Mouse (Mus musculus) kidney, embryonic 16.5 days (tissue): ENCODE measurements around the gene Fam133b. TPM values are rescaled to one million over a fixed set of nuclear protein-coding genes. Genes with fewer than 3 reads are reported as not detected.
A peak's percentile ranks its signal among the peaks of the same experiment; 100 is the strongest.
"Not testable (repeated sequence)": the region's sequence is repeated elsewhere in the genome, so short reads cannot be mapped to it uniquely, and the experiment has no call there.

Experiments
- ATAC-seq: fragments of 200-750 bp; cut with Nextera tagmentation; 2 replicates; pipeline ENCODE4 v1.8.0; 2017; ENCODE audit warnings: moderate TSS enrichment; ENCODE audit not compliant: low FRiP score, low TSS enrichment
- H3K27ac ChIP-seq: fragments of 300-500 bp; sonication (generic); 2 replicates; pipeline ENCODE4 v1.5.1; 2014; ENCODE audit warnings: low read length
- H3K27me3 ChIP-seq: fragments of 300-500 bp; sonication (generic); 2 replicates; pipeline ENCODE4 v1.6.1; 2014; ENCODE audit warnings: low read length, control low read depth, mixed read lengths; ENCODE audit not compliant: insufficient read depth
- H3K36me3 ChIP-seq: fragments of 300-500 bp; sonication (generic); 2 replicates; pipeline ENCODE4 v1.6.1; 2014; ENCODE audit warnings: low read length, control low read depth, mixed read lengths; ENCODE audit not compliant: insufficient read depth
- H3K4me1 ChIP-seq: fragments of 300-500 bp; sonication (generic); 2 replicates; pipeline ENCODE4 v1.6.1; 2014; ENCODE audit warnings: low read length, control low read depth, mixed read lengths; ENCODE audit not compliant: insufficient read depth
- H3K4me2 ChIP-seq: fragments of 300-500 bp; sonication (generic); replicated peaks from 2 replicates; pipeline ENCODE4 v1.6.1; 2014; ENCODE audit warnings: low read depth, low read length
- H3K4me3 ChIP-seq: fragments of 300-500 bp; sonication (generic); 2 replicates; pipeline ENCODE4 v1.5.1; 2014; ENCODE audit warnings: mild to moderate bottlenecking, low read length
- H3K9ac ChIP-seq: fragments of 300-500 bp; sonication (generic); replicated peaks from 2 replicates; pipeline ENCODE4 v1.6.1; 2014; ENCODE audit warnings: low read length
- H3K9me3 ChIP-seq: fragments of 300-500 bp; sonication (generic); 2 replicates; pipeline ENCODE4 v1.6.1; 2016; ENCODE audit warnings: low read length, control low read depth
- WGBS: fragments of 180-500 bp; shearing (Covaris S2); extraction: QIAGEN DNeasy Blood & Tissue Kit; methylation state at CpG from one replicate; pipeline ENCODE4 v1.1.7; 2014; 5-methylcytosine and 5-hydroxymethylcytosine counted together
- polyA plus RNA-seq: library from polyadenylated mRNA; unstranded; fragments of >200 nt; fragmentation: Nextera tagmentation; extraction: Ambion mirVana; gene quantifications from 2 replicates; pipeline ENCODE4 v1.2.1, GENCODE M21; 2015

Fam133b gene
- polyA plus RNA-seq, 1 experiment from 2014 or later: 25.2 TPM

GRCm38 (mm10) chr5:3595693-3596398 lies 52.2 kb downstream of the Fam133b start, which contains the start of gene Pex1:
Gene Pex1 (plus strand): TSS chr5:3596066.
- no peaks in the 10 kb centered on the region for H3K27me3 ChIP-seq
- peak within 1 kb of the TSS; percentile 78 for H3K27ac ChIP-seq
- WGBS: under 1% methylated on average over 50 of the region's 50 CpGs

DNA sequence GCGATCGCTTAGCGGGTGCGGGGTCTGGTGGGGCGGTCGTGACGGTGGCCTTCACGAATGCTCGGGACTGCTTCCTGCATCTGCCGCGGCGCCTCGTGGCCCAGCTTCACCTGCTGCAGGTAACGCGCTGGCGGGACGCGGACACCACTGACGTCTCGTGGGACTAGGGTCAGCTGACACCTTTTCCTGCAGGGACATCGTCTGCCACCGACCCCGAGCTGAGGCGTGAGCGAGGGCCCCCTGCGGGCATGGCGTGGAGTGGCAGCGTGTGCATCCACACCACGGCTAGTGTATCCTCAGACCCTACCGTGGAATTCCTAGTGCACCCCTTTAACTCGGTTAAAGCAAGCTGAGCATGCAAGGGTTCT lies 52.8 kb downstream of the Fam133b start, which contains the start of gene Rbm48:
Gene Rbm48 (minus strand): TSS at position 187 of the 368 bp plus-strand sequence.
- Histone ChIP-seq H3K4me3 (peak within 1 kb of the TSS; percentile 87), H3K36me3 (peaks cover 7% of the 10 kb centered on the region; the same call in 1 of the 2 replicates), H3K9ac (peak within 1 kb of the TSS; percentile 76), H3K27me3 (no peaks in the 10 kb centered on the region), H3K4me1 (peaks cover 15% of the 10 kb centered on the region), H3K27ac (peak within 1 kb of the TSS; percentile 78), H3K4me2 (peak within 1 kb of the TSS; percentile 76), H3K9me3 (no peaks in the 10 kb centered on the region)
- peak; percentile 87 for ATAC-seq
- under 1% methylated on average over 31 of the region's 31 CpGs for WGBS

More at GRCm38 (mm10) chr5:3595693-3596398, 52.2 kb downstream of the Fam133b start, which contains the start of gene Pex1:
- ATAC-seq: peak; percentile 98
- no peaks in the 10 kb centered on the region for H3K9me3 ChIP-seq
- H3K9ac ChIP-seq: peak within 1 kb of the TSS; percentile 76
- peaks cover 15% of the 10 kb centered on the region for H3K4me1 ChIP-seq
- peaks cover 12% of the 10 kb centered on the region; the same call in 1 of the 2 replicates for H3K36me3 ChIP-seq
- peak within 1 kb of the TSS; percentile 76 for H3K4me2 ChIP-seq
- peak within 1 kb of the TSS; percentile 87 for H3K4me3 ChIP-seq

- peak overlapping the region; percentile 87 for H3K4me3 ChIP-seq
- H3K4me2 ChIP-seq: peak overlapping the region; percentile 76
- H3K4me1 ChIP-seq: peaks cover 15% of the 10 kb centered on the region
- H3K27ac ChIP-seq: no peak overlapping the region
- no peaks in the 10 kb centered on the region for H3K27me3 ChIP-seq
- no peak for ATAC-seq
- peak overlapping the region; percentile 76; the same call in 1 of the 2 replicates for H3K9ac ChIP-seq
- no peaks in the 10 kb centered on the region for H3K9me3 ChIP-seq
- H3K36me3 ChIP-seq: 0 out of 2 replicates have a peak, but pooled peaks cover 5% of the 10 kb centered on the region
These were observed 53.5 kb downstream of the Fam133b start for GRCm38 (mm10) chr5:3597171-3597570.

GRCm38 (mm10) chr5:3598766-3599165 lies 55.1 kb downstream of the Fam133b start:
- 83% methylated on average over 5 of the region's 5 CpGs for WGBS
- Histone ChIP-seq H3K9ac (no peak overlapping the region), H3K27me3 (no peaks in the 10 kb centered on the region), H3K36me3 (no peaks in the 10 kb centered on the region), H3K9me3 (no peaks in the 10 kb centered on the region), H3K4me3 (no peak overlapping the region), H3K4me2 (no peak overlapping the region), H3K27ac (no peak overlapping the region), H3K4me1 (peaks cover 15% of the 10 kb centered on the region)
- no peak for ATAC-seq

GRCm38 (mm10) chr5:3600298-3600697 lies 56.7 kb downstream of the Fam133b start:
- Histone ChIP-seq H3K9me3 (no peaks in the 10 kb centered on the region), H3K36me3 (peaks cover 4% of the 10 kb centered on the region; the same call in 1 of the 2 replicates), H3K27me3 (no peaks in the 10 kb centered on the region), H3K4me2 (no peak overlapping the region), H3K4me3 (no peak overlapping the region), H3K27ac (no peak overlapping the region), H3K9ac (no peak overlapping the region), H3K4me1 (peaks cover 7% of the 10 kb centered on the region)
- 83% methylated on average over 1 of the region's 1 CpGs for WGBS
- ATAC-seq: no peak

DNA sequence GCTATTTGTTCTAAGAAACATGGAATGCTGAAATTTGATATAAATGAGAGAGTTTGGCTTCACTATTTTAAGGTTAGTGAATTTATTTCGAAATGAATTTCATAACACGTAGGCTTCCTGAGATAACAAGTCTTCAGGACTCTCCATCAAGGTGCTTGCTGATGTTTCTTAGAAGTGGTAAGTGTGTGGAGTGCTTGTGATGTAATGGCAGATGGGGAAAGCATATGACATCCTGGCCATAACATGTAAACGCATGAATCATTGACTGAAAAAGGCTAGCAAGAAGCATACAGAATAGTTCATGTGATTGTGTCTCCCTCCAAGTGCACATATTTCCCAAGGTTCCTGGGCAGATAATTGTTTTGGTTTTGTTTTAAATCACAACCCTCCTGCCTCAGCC lies 57.2 kb downstream of the Fam133b start:
- H3K4me1 ChIP-seq: peaks cover 5% of the 10 kb centered on the region
- H3K27ac ChIP-seq: no peak overlapping the region
- no peak overlapping the region for H3K9ac ChIP-seq
- H3K4me3 ChIP-seq: no peak overlapping the region
- H3K9me3 ChIP-seq: no peaks in the 10 kb centered on the region
- 90% methylated on average over 3 of the region's 3 CpGs for WGBS
- no peak for ATAC-seq
- no peaks in the 10 kb centered on the region for H3K27me3 ChIP-seq
- no peak overlapping the region for H3K4me2 ChIP-seq
- peaks cover 9% of the 10 kb centered on the region for H3K36me3 ChIP-seq

GRCm38 (mm10) chr5:3607114-3607513 lies 63.5 kb downstream of the Fam133b start:
- ATAC-seq: no peak
- Histone ChIP-seq H3K9ac (no peak overlapping the region), H3K27me3 (no peaks in the 10 kb centered on the region), H3K4me3 (no peak overlapping the region), H3K4me1 (no peaks in the 10 kb centered on the region), H3K9me3 (no peaks in the 10 kb centered on the region), H3K4me2 (no peak overlapping the region), H3K27ac (no peak overlapping the region), H3K36me3 (peaks cover 39% of the 10 kb centered on the region)
- WGBS: 90% methylated on average over 9 of the region's 9 CpGs

DNA sequence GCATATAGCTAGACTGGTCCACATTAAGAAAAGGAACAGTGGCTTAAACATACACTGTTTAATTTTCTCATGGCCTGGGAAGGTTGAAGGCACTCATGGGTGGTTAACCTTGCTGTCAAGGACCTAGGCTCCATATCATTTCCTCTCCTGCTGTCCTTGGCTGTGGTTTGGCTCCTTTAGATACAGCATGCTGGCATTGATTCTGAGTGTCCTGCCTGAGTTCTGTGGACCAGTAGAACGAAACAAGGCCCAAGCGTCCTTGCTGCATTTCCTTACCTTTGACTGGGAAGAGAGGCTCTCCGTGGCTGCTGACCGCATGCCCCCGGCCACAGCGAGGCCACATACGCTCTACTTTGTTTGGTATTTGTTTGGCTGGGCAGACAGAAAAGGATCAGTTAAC lies 65.6 kb downstream of the Fam133b start:
- 95% methylated on average over 7 of the region's 7 CpGs for whole genome bisulfite sequencing
- no peak for ATAC-seq
- Histone ChIP-seq H3K27me3 (no peaks in the 10 kb centered on the region), H3K4me2 (no peak overlapping the region), H3K4me3 (no peak overlapping the region), H3K36me3 (peaks cover 44% of the 10 kb centered on the region), H3K9ac (no peak overlapping the region), H3K9me3 (no peaks in the 10 kb centered on the region), H3K27ac (no peak overlapping the region), H3K4me1 (no peaks in the 10 kb centered on the region)

DNA sequence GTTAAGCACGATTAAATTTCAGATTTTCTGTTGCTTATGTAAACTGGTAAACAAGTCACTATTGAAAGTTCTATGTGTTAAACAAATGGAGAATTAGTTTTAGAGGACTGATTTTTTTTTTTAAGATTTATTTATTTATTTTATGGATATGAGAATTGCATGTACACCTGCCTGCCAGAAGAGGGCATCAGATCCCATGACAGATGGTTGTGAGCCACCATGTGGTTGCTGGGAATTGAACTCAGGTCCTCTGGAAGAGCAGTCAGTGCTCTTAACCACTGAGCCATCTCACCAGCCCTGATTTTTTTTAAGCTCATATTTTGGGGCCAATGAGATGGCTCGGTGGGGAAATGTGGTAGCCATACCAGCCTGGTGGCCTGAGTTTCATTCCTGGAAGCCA lies 68.2 kb downstream of the Fam133b start:
- not testable (repeated sequence) for H3K9me3 ChIP-seq, H3K4me2 ChIP-seq, H3K4me1 ChIP-seq, H3K27me3 ChIP-seq, H3K27ac ChIP-seq, H3K4me3 ChIP-seq, H3K9ac ChIP-seq, ATAC-seq
- H3K36me3 ChIP-seq: peaks cover 39% of the 10 kb centered on the region
- WGBS: 93% methylated on average over 2 of the region's 2 CpGs
